Mouse (Mus musculus): Measurements from ENCODE around the gene Atpaf2. TPM values are rescaled to one million over a fixed set of nuclear protein-coding genes. Genes with fewer than 3 reads are reported as not detected.

Gene Atpaf2
- total and polyA plus RNA-seq, 2 experiments from 2014 or later: 42.2 to 44.1 TPM

- no peak for TF ChIP-seq EP300 (IDR thresholded peaks at IDR 0.05; ENCODE audit: low read depth)
- Histone ChIP-seq H3K4me2 (ENCODE audit: low read depth, low read length) (no peak overlapping the region), H3K9ac (replicated peaks; ENCODE audit: low read depth, low read length) (no peak overlapping the region), H3K36me3 (replicated peaks; ENCODE audit: control insufficient read depth, insufficient read depth, low read length) (no peaks in the 10 kb centered on the region), H3K4me1 (ENCODE audit: control insufficient read depth, insufficient read depth) (peaks cover 10% of the 10 kb centered on the region), H3K9me3 (replicated peaks; ENCODE audit: control insufficient read depth, low read length) (no peaks in the 10 kb centered on the region), H3K27ac (ENCODE audit: low read depth) (no peak overlapping the region), H3K27me3 (ENCODE audit: control insufficient read depth, insufficient read depth, low read length) (no peaks in the 10 kb centered on the region), H3K4me3 (ENCODE audit: low read depth, low read length) (no peak overlapping the region)
- DNase-seq (ENCODE audit: low spot score) (no peak), ATAC-seq (ENCODE audit: insufficient read depth, low read depth) (no peak)
- WGBS: 37% methylated on average over 1 of the region's 1 CpGs
Observed at GRCm38 (mm10) chr11:60357116-60357515, 61.1 kb downstream of the Atpaf2 start.

GRCm38 (mm10) chr11:60355952-60356351 lies 62.3 kb downstream of the Atpaf2 start:
- H3K27ac ChIP-seq (ENCODE audit: low read depth): no peak overlapping the region
- no peak for DNase-seq (ENCODE audit: low spot score)
- H3K4me1 ChIP-seq (ENCODE audit: control insufficient read depth, insufficient read depth): peaks cover 21% of the 10 kb centered on the region
- H3K9me3 ChIP-seq (replicated peaks; ENCODE audit: control insufficient read depth, low read length): no peaks in the 10 kb centered on the region
- WGBS: 79% methylated on average over 2 of the region's 2 CpGs
- TF ChIP-seq EP300 (IDR thresholded peaks at IDR 0.05; ENCODE audit: low read depth) (no peak), CTCF (IDR thresholded peaks at IDR 0.05; ENCODE audit: low read depth) (no peak)
- H3K4me2 ChIP-seq (ENCODE audit: low read depth, low read length): no peak overlapping the region
- no peaks in the 10 kb centered on the region for H3K36me3 ChIP-seq (replicated peaks; ENCODE audit: control insufficient read depth, insufficient read depth, low read length)
- no peak for ATAC-seq (ENCODE audit: insufficient read depth, low read depth)
- H3K9ac ChIP-seq (replicated peaks; ENCODE audit: low read depth, low read length): no peak overlapping the region
- H3K27me3 ChIP-seq (ENCODE audit: control insufficient read depth, insufficient read depth, low read length): no peaks in the 10 kb centered on the region
- H3K4me3 ChIP-seq (ENCODE audit: low read depth, low read length): no peak overlapping the region

- DNase-seq (ENCODE audit: low spot score) (peak; percentile 100), ATAC-seq (ENCODE audit: insufficient read depth, low read depth) (peak; percentile 98)
- Histone ChIP-seq H3K27me3 (ENCODE audit: control insufficient read depth, insufficient read depth, low read length) (no peaks in the 10 kb centered on the region), H3K9ac (replicated peaks; ENCODE audit: low read depth, low read length) (peak within 1 kb of the TSS; percentile 84), H3K4me2 (ENCODE audit: low read depth, low read length) (peak within 1 kb of the TSS; percentile 78), H3K27ac (ENCODE audit: low read depth) (peak within 1 kb of the TSS; percentile 91), H3K9me3 (replicated peaks; ENCODE audit: control insufficient read depth, low read length) (no peaks in the 10 kb centered on the region), H3K36me3 (replicated peaks; ENCODE audit: control insufficient read depth, insufficient read depth, low read length) (no peaks in the 10 kb centered on the region), H3K4me1 (ENCODE audit: control insufficient read depth, insufficient read depth) (peaks cover 23% of the 10 kb centered on the region), H3K4me3 (ENCODE audit: low read depth, low read length) (peak within 1 kb of the TSS; percentile 77)
- WGBS: under 1% methylated on average over 54 of the region's 57 CpGs
- TF ChIP-seq CTCF (IDR thresholded peaks at IDR 0.05; ENCODE audit: low read depth) (no peak), EP300 (IDR thresholded peaks at IDR 0.05; ENCODE audit: low read depth) (0 out of 2 replicates have a peak, but pooled peaks have one; percentile 53)
Observed at GRCm38 (mm10) chr11:60352559-60353411, 65.5 kb downstream of the Atpaf2 start, which contains the start of the genes Tom1l2 and Drc3. Tom1l2 (minus strand) TSS chr11:60352905. Drc3 (plus strand) TSS chr11:60353329.

- Histone ChIP-seq H3K27me3 (ENCODE audit: control insufficient read depth, insufficient read depth, low read length) (no peaks in the 10 kb centered on the region), H3K4me3 (ENCODE audit: low read depth, low read length) (peak overlapping the region; percentile 77), H3K9me3 (replicated peaks; ENCODE audit: control insufficient read depth, low read length) (no peaks in the 10 kb centered on the region), H3K4me1 (ENCODE audit: control insufficient read depth, insufficient read depth) (peaks cover 23% of the 10 kb centered on the region), H3K27ac (ENCODE audit: low read depth) (peak overlapping the region; percentile 91), H3K4me2 (ENCODE audit: low read depth, low read length) (peak overlapping the region; percentile 78), H3K9ac (replicated peaks; ENCODE audit: low read depth, low read length) (peak overlapping the region; percentile 84), H3K36me3 (replicated peaks; ENCODE audit: control insufficient read depth, insufficient read depth, low read length) (no peaks in the 10 kb centered on the region)
- DNase-seq (ENCODE audit: low spot score) (peak; percentile 57), ATAC-seq (ENCODE audit: insufficient read depth, low read depth) (no peak)
- TF ChIP-seq CTCF (IDR thresholded peaks at IDR 0.05; ENCODE audit: low read depth) (no peak), EP300 (IDR thresholded peaks at IDR 0.05; ENCODE audit: low read depth) (no peak)
- WGBS: 4% methylated on average over 11 of the region's 11 CpGs
Observed at GRCm38 (mm10) chr11:60351925-60352371, 66.3 kb downstream of the Atpaf2 start.

GRCm38 (mm10) chr11:60351388-60351787 lies 66.9 kb downstream of the Atpaf2 start:
- Histone ChIP-seq H3K9me3 (replicated peaks; ENCODE audit: control insufficient read depth, low read length) (no peaks in the 10 kb centered on the region), H3K9ac (replicated peaks; ENCODE audit: low read depth, low read length) (peak overlapping the region; percentile 84), H3K4me3 (ENCODE audit: low read depth, low read length) (peak overlapping the region; percentile 77), H3K4me2 (ENCODE audit: low read depth, low read length) (peak overlapping the region; percentile 78), H3K27me3 (ENCODE audit: control insufficient read depth, insufficient read depth, low read length) (no peaks in the 10 kb centered on the region), H3K36me3 (replicated peaks; ENCODE audit: control insufficient read depth, insufficient read depth, low read length) (no peaks in the 10 kb centered on the region), H3K4me1 (ENCODE audit: control insufficient read depth, insufficient read depth) (peaks cover 28% of the 10 kb centered on the region), H3K27ac (ENCODE audit: low read depth) (peak overlapping the region; percentile 91)
- TF ChIP-seq EP300 (IDR thresholded peaks at IDR 0.05; ENCODE audit: low read depth): no peak
- 0 out of 2 replicates have a peak, but pooled peaks have one; percentile 21 for TF ChIP-seq CTCF (IDR thresholded peaks at IDR 0.05; ENCODE audit: low read depth)
- 56% methylated on average over 2 of the region's 2 CpGs for WGBS
- ATAC-seq (ENCODE audit: insufficient read depth, low read depth) (no peak), DNase-seq (ENCODE audit: low spot score) (peak; percentile 8)

Other genes starting within 250 kb of the Atpaf2 start
- gene Srebf1, start 195.9 kb downstream of the Atpaf2 start, total RNA-seq (2014; rRNA removed; ENCODE audit: low replicate concordance): 77.2 and 81.7 TPM in 2 replicates
- gene Srebf1, start 195.9 kb downstream of the Atpaf2 start, polyA plus RNA-seq (2015; fragmentation: Nextera tagmentation; extraction: Ambion mirVana): 29.9 and 31.0 TPM in 2 replicates
- 56.8 and 77.3 TPM in 2 replicates for gene Tom1l2, start 65.6 kb downstream of the Atpaf2 start, total RNA-seq (2014; rRNA removed; ENCODE audit: low replicate concordance)
- 30.5 and 31.3 TPM in 2 replicates for gene Tom1l2, start 65.6 kb downstream of the Atpaf2 start, polyA plus RNA-seq (2015; fragmentation: Nextera tagmentation; extraction: Ambion mirVana)
- gene Drc3, start 65.1 kb downstream of the Atpaf2 start, total RNA-seq (2014; rRNA removed; ENCODE audit: low replicate concordance): 2.0 and 2.9 TPM in 2 replicates
- gene Drc3, start 65.1 kb downstream of the Atpaf2 start, polyA plus RNA-seq (2015; fragmentation: Nextera tagmentation; extraction: Ambion mirVana): 2.1 and 2.9 TPM in 2 replicates
- 20.6 and 24.2 TPM in 2 replicates for gene Gid4, start 1.3 kb downstream of the Atpaf2 start, total RNA-seq (2014; rRNA removed; ENCODE audit: low replicate concordance)
- 11.8 and 12.8 TPM in 2 replicates for gene Gid4, start 1.3 kb downstream of the Atpaf2 start, polyA plus RNA-seq (2015; fragmentation: Nextera tagmentation; extraction: Ambion mirVana)
- 56.1 and 61.6 TPM in 2 replicates for gene Drg2, start 36.1 kb upstream of the Atpaf2 start, total RNA-seq (2014; rRNA removed; ENCODE audit: low replicate concordance)
- 44.0 and 45.6 TPM in 2 replicates for gene Drg2, start 36.1 kb upstream of the Atpaf2 start, polyA plus RNA-seq (2015; fragmentation: Nextera tagmentation; extraction: Ambion mirVana)
- not detected in 2 replicates for gene Myo15, start 50.9 kb upstream of the Atpaf2 start, total RNA-seq (2014; rRNA removed; ENCODE audit: low replicate concordance)
- 0.01 TPM in 1 of 2 replicates, not detected in the other for gene Myo15, start 50.9 kb upstream of the Atpaf2 start, polyA plus RNA-seq (2015; fragmentation: Nextera tagmentation; extraction: Ambion mirVana)
- gene Alkbh5, start 117.9 kb upstream of the Atpaf2 start, total RNA-seq (2014; rRNA removed; ENCODE audit: low replicate concordance): 51.3 and 68.8 TPM in 2 replicates
- gene Alkbh5, start 117.9 kb upstream of the Atpaf2 start, polyA plus RNA-seq (2015; fragmentation: Nextera tagmentation; extraction: Ambion mirVana): 33.5 and 34.9 TPM in 2 replicates

All from heart, postnatal 0 days (tissue).